Mouse (Mus musculus) liver, postnatal 0 days (tissue): ENCODE results near the gene Fam186b. TPM values are rescaled to one million over a fixed set of nuclear protein-coding genes. Genes with fewer than 3 reads are reported as not detected.

Experiments used
- ATAC-seq: fragments of 200-750 bp; cut with Nextera tagmentation; 2 replicates; pipeline ENCODE4 v1.8.0; 2017; ENCODE audit warnings: mild to moderate bottlenecking, moderate library complexity
- DNase-seq: peaks from one replicate; pipeline ENCODE4 v3.0.0-alpha.2; 2016
- H3K27ac ChIP-seq: fragments of 300-500 bp; sonication (generic); 2 replicates; pipeline ENCODE4 v1.5.1; 2014; ENCODE audit warnings: antibody characterized with exemption, moderate library complexity, mild to moderate bottlenecking, low read depth
- H3K27me3 ChIP-seq: fragments of 300-500 bp; sonication (generic); 2 replicates; pipeline ENCODE4 v1.6.1; 2014; ENCODE audit warnings: low read length, control low read depth, mixed read lengths; ENCODE audit not compliant: insufficient read depth
- H3K36me3 ChIP-seq: fragments of 300-500 bp; sonication (generic); replicated peaks from 2 replicates; pipeline ENCODE4 v1.6.1; 2014; ENCODE audit warnings: mild to moderate bottlenecking, control low read depth, low read length, moderate library complexity, mixed read lengths; ENCODE audit not compliant: insufficient read depth
- H3K4me1 ChIP-seq: fragments of 300-500 bp; sonication (generic); 2 replicates; pipeline ENCODE4 v1.6.1; 2014; ENCODE audit warnings: antibody characterized with exemption, mild to moderate bottlenecking, control low read depth; ENCODE audit not compliant: insufficient read depth
- H3K4me2 ChIP-seq: fragments of 300-500 bp; sonication (generic); 2 replicates; pipeline ENCODE4 v1.6.1; 2014; ENCODE audit warnings: low read depth, mild to moderate bottlenecking, low read length, moderate library complexity, mixed read lengths
- H3K4me3 ChIP-seq: fragments of 300-500 bp; sonication (generic); 2 replicates; pipeline ENCODE4 v1.5.1; 2014; ENCODE audit warnings: low read depth, low read length
- H3K9ac ChIP-seq: fragments of 300-500 bp; sonication (generic); replicated peaks from 2 replicates; pipeline ENCODE4 v1.6.1; 2014; ENCODE audit warnings: mild to moderate bottlenecking, moderate library complexity
- H3K9me3 ChIP-seq: fragments of 300-500 bp; sonication (generic); 2 replicates; pipeline ENCODE4 v1.6.1; 2016; ENCODE audit warnings: mild to moderate bottlenecking, control low read depth, low read length, mixed read lengths
- CTCF ChIP-seq: sonication (generic); IDR thresholded peaks from 2 replicates; pipeline ENCODE4 v1.5.1; 2016; ENCODE audit warnings: antibody characterized with exemption, low read depth
- EP300 ChIP-seq: IDR thresholded peaks from 2 replicates; pipeline ENCODE4 v1.6.1; 2016; ENCODE audit warnings: antibody characterized with exemption, low read depth, mild to moderate bottlenecking
- WGBS: fragments of 180-500 bp; shearing (Covaris S2); extraction: QIAGEN DNeasy Blood & Tissue Kit; methylation state at CpG from one replicate; pipeline ENCODE4 v1.1.7; 2014; ENCODE audit not compliant: insufficient replicate concordance; 5-methylcytosine and 5-hydroxymethylcytosine counted together
- polyA plus RNA-seq: library from polyadenylated mRNA; unstranded; fragments of >200 nt; fragmentation: Nextera tagmentation; extraction: Ambion mirVana; gene quantifications from 2 replicates; pipeline ENCODE4 v1.2.1, GENCODE M21; 2015

The Fam186b gene
- polyA plus RNA-seq, 1 experiment from 2014 or later = not detected

DNA sequence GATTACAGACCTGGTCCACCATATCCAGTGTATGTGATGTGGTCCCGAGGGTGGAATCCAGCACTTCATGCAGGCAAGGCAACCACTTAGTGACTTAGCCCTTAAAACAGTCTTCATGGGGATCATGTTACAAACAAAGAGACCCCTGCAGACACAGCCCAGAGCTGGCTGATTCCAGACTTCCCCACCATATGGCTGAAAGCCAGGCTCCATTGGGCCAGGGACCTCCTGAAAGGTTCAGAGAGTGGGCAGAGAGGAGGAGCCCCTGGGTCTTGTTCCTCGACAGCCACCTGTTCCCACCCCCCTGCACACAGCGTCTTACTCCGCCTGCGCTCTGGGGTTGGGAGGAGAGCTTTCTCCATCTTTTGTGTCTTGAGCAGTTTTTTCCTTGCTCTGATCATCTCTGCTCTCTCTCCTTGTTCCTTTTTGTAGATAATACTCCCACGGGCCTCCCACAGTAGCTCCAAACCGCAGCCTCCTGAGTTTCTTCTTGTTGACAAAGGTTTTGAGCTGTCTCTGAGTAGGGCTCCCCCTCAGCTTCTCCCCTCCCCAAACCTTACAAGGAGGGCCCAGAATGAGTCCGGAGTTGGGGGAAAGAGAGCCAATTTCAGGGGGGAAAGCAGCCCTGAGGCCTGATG, 74.3 kb downstream of the Fam186b start:
- no peak overlapping the region for H3K9ac ChIP-seq
- H3K4me2 ChIP-seq = no peak overlapping the region
- no peaks in the 10 kb centered on the region for H3K36me3 ChIP-seq
- H3K4me1 ChIP-seq = peaks cover 10% of the 10 kb centered on the region
- no peak overlapping the region for H3K4me3 ChIP-seq
- H3K27ac ChIP-seq = no peak overlapping the region
- TF ChIP-seq CTCF (no peak), EP300 (no peak)
- ATAC-seq = no peak
- DNase-seq = no peak
- H3K27me3 ChIP-seq = peaks cover 70% of the 10 kb centered on the region
- H3K9me3 ChIP-seq = no peaks in the 10 kb centered on the region
- 23% methylated on average over 8 of the region's 8 CpGs for WGBS

Other genes starting within 250 kb of the Fam186b start
- 0.53 and 0.85 TPM in 2 replicates for gene Prph, start 240.7 kb downstream of the Fam186b start, polyA plus RNA-seq
- gene Troap, start 221.3 kb downstream of the Fam186b start, polyA plus RNA-seq = 5.6 and 6.7 TPM in 2 replicates
- 0.12 TPM in 1 of 2 replicates, not detected in the other for gene C1ql4, start 208.1 kb downstream of the Fam186b start, polyA plus RNA-seq
- 28.2 and 29.6 TPM in 2 replicates for gene Dnajc22, start 202.7 kb downstream of the Fam186b start, polyA plus RNA-seq
- gene Spats2, start 170.0 kb downstream of the Fam186b start, polyA plus RNA-seq = 4.0 and 4.7 TPM in 2 replicates
- 0.05 and 0.07 TPM in 2 replicates for gene Kcnh3, start 71.0 kb downstream of the Fam186b start, polyA plus RNA-seq
- 25.1 and 27.2 TPM in 2 replicates for gene Mcrs1, start 43.9 kb downstream of the Fam186b start, polyA plus RNA-seq
- 7.1 and 8.6 TPM in 2 replicates for gene Prpf40b, start 801 bp downstream of the Fam186b start, polyA plus RNA-seq
- 2.2 and 2.4 TPM in 2 replicates for gene Fmnl3, start 74.6 kb upstream of the Fam186b start, polyA plus RNA-seq
- 566 and 586 TPM in 2 replicates for gene Tmbim6, start 97.0 kb upstream of the Fam186b start, polyA plus RNA-seq
- gene Nckap5l, start 161.9 kb upstream of the Fam186b start, polyA plus RNA-seq = 0.49 and 0.53 TPM in 2 replicates
- gene Bcdin3d, start 178.8 kb upstream of the Fam186b start, polyA plus RNA-seq = 4.7 and 4.9 TPM in 2 replicates
- gene Faim2, start 232.3 kb upstream of the Fam186b start, polyA plus RNA-seq = not detected in 2 replicates